Mouse (Mus musculus): ENCODE data around the gene Bzw1.

The Bzw1 gene

GRCm38 (mm10) chr1:58396179-58396578, 3.5 kb downstream of the Bzw1 start:
- no peak for DNase-seq (ENCODE audit: low spot score in 2 of 2)

- DNase-seq (ENCODE audit: low spot score in 2 of 2) = no peak
These were observed 5.0 kb downstream of the Bzw1 start for GRCm38 (mm10) chr1:58397731-58398130.

GRCm38 (mm10) chr1:58401396-58401795, 8.7 kb downstream of the Bzw1 start:
- no peak for DNase-seq (ENCODE audit: low spot score in 2 of 2)

GRCm38 (mm10) chr1:58403745-58404144, 11.0 kb downstream of the Bzw1 start:
- DNase-seq (ENCODE audit: low spot score in 2 of 2) = no peak

GRCm38 (mm10) chr1:58407321-58407720, 14.6 kb downstream of the Bzw1 start:
- no peak for DNase-seq (ENCODE audit: low spot score in 2 of 2)

GRCm38 (mm10) chr1:58408141-58408540, 15.4 kb downstream of the Bzw1 start:
- no peak for DNase-seq (ENCODE audit: low spot score in 2 of 2)

- DNase-seq (ENCODE audit: low spot score in 2 of 2) = no peak
These were observed 17.0 kb downstream of the Bzw1 start for GRCm38 (mm10) chr1:58409553-58410197.

- DNase-seq (ENCODE audit: low spot score in 2 of 2) = no peak
These were observed 17.5 kb downstream of the Bzw1 start for GRCm38 (mm10) chr1:58410198-58410588.

GRCm38 (mm10) chr1:58410776-58411175, 18.1 kb downstream of the Bzw1 start:
- DNase-seq (ENCODE audit: low spot score in 2 of 2) = no peak

- DNase-seq (ENCODE audit: low spot score in 2 of 2) = no peak
These were observed 22.7 kb downstream of the Bzw1 start for GRCm38 (mm10) chr1:58415442-58415841.

GRCm38 (mm10) chr1:58416048-58416447, 23.4 kb downstream of the Bzw1 start:
- no peak for DNase-seq (ENCODE audit: low spot score in 2 of 2)

GRCm38 (mm10) chr1:58420032-58420431, 27.3 kb downstream of the Bzw1 start:
- DNase-seq (ENCODE audit: low spot score in 2 of 2) = no peak

GRCm38 (mm10) chr1:58420961-58421360, 28.3 kb downstream of the Bzw1 start:
- no peak for DNase-seq (ENCODE audit: low spot score in 2 of 2)

- peak; percentile 67 to 70 for DNase-seq (ENCODE audit: low spot score in 2 of 2)
These were observed 30.2 kb downstream of the Bzw1 start for GRCm38 (mm10) chr1:58422879-58423278.

GRCm38 (mm10) chr1:58423371-58424248, 30.9 kb downstream of the Bzw1 start, which contains the start of gene Clk1:
Gene Clk1 (minus strand): TSS chr1:58424066.
- peak; percentile 98 to 99 for DNase-seq (ENCODE audit: low spot score in 2 of 2)

GRCm38 (mm10) chr1:58424551-58424950, 31.9 kb downstream of the Bzw1 start:
- DNase-seq (ENCODE audit: low spot score in 2 of 2) = no peak

GRCm38 (mm10) chr1:58444691-58445090, 52.0 kb downstream of the Bzw1 start:
- DNase-seq (ENCODE audit: low spot score in 2 of 2) = no peak

- peak; percentile 82 to 87 for DNase-seq (ENCODE audit: low spot score in 2 of 2)
These were observed 52.5 kb downstream of the Bzw1 start, which contains the start of the genes Nif3l1 and Ppil3 for GRCm38 (mm10) chr1:58445143-58445722. Gene Nif3l1 (plus strand): TSS chr1:58445151. Gene Ppil3 (minus strand): TSS chr1:58445486.

- DNase-seq (ENCODE audit: low spot score in 2 of 2) = no peak
These were observed 53.2 kb downstream of the Bzw1 start for GRCm38 (mm10) chr1:58445861-58446260.

GRCm38 (mm10) chr1:58447766-58448165, 55.1 kb downstream of the Bzw1 start:
- no peak for DNase-seq (ENCODE audit: low spot score in 2 of 2)

GRCm38 (mm10) chr1:58448396-58448795, 55.7 kb downstream of the Bzw1 start:
- no peak for DNase-seq (ENCODE audit: low spot score in 2 of 2)

GRCm38 (mm10) chr1:58454316-58454715, 61.6 kb downstream of the Bzw1 start:
- DNase-seq (ENCODE audit: low spot score in 2 of 2) = no peak
